Comparison of ENCODE assay signal across 10 mouse cellular contexts in genomic region chr6:35353846-35354621, GRCm38 (mm10). TPM values are rescaled to one million over a fixed set of nuclear protein-coding genes. Genes with fewer than 3 reads are reported as not detected.
DNase-seq lines count a peak whose midpoint lies in the region; ATAC-seq lines count a peak whose summit lies in the region.
"Had no signal": no experiment of that assay in that cellular context is flagged by ENCODE, and none has a peak within 500 bp of the region (broad histone marks: within the 10 kb centered on the region; RNA-seq: fewer than 3 reads in every experiment).

No protein-coding gene starts in this region.

- DNase-seq in liver, embryonic 11.5 days (ENCODE audit: low spot score) = no peak
- DNase-seq in liver = no peak
- DNase-seq in embryonic facial prominence, embryonic 10.5 days (ENCODE audit: low spot score) = peak; percentile 60
- DNase-seq in neural tube, embryonic 11.5 days (ENCODE audit: low spot score) = peak; percentile 43
- no peak for DNase-seq in ovary, postnatal 36 days (ENCODE audit: low spot score)
- DNase-seq in cerebellum, postnatal 4 days (ENCODE audit: low spot score in 2 of 2) = no peak
- no peak for DNase-seq in natural killer cell, adult 2 months (ENCODE audit: low spot score in 2 of 2)
- DNase-seq: cerebellum, adult 11-12 months; kidney, adult 11 months had no signal

- peak; percentile 29; the same call in 1 of the 2 replicates for ATAC-seq in liver, embryonic 11.5 days (replicated peaks; ENCODE audit: low FRiP score)
- no peak for ATAC-seq in hindbrain, embryonic 16.5 days
- ATAC-seq in neural tube, embryonic 11.5 days (ENCODE audit: insufficient read depth, low FRiP score, low TSS enrichment) = peak; percentile 39; the same call in 1 of the 2 replicates

- no peaks in the 10 kb centered on the region for H3K36me3 ChIP-seq in liver, embryonic 11.5 days (ENCODE audit: control insufficient read depth, insufficient read depth, low read length)
- H3K36me3 ChIP-seq in embryonic facial prominence, embryonic 10.5 days (replicated peaks) = no peaks in the 10 kb centered on the region
- no peaks in the 10 kb centered on the region for H3K36me3 ChIP-seq in hindbrain, embryonic 16.5 days (ENCODE audit: control insufficient read depth, insufficient read depth, low read length)
- H3K36me3 ChIP-seq in neural tube, embryonic 11.5 days (ENCODE audit: control insufficient read depth, insufficient read depth, low read length) = no peaks in the 10 kb centered on the region

- 39% methylated on average over 16 of the region's 18 CpGs for WGBS in liver, embryonic 11.5 days
- WGBS in embryonic facial prominence, embryonic 10.5 days = 8% methylated on average over 18 of the region's 18 CpGs
- WGBS in hindbrain, embryonic 16.5 days = 7% methylated on average over 18 of the region's 18 CpGs
- 5% methylated on average over 18 of the region's 18 CpGs for WGBS in neural tube, embryonic 11.5 days

- H3K4me1 ChIP-seq in liver, embryonic 11.5 days (replicated peaks; ENCODE audit: control insufficient read depth, insufficient read depth, low read length) = peaks cover 4% of the 10 kb centered on the region; the same call in 1 of the 2 replicates
- H3K4me1 ChIP-seq in embryonic facial prominence, embryonic 10.5 days = peaks cover 34% of the 10 kb centered on the region
- peaks cover 4% of the 10 kb centered on the region for H3K4me1 ChIP-seq in hindbrain, embryonic 16.5 days (ENCODE audit: control insufficient read depth, insufficient read depth, low read depth, low read length)
- peaks cover 13% of the 10 kb centered on the region for H3K4me1 ChIP-seq in neural tube, embryonic 11.5 days (ENCODE audit: control insufficient read depth, insufficient read depth, low read length)

- no peak overlapping the region for H3K4me3 ChIP-seq in liver, embryonic 11.5 days (ENCODE audit: low read depth, low read length)
- H3K4me3 ChIP-seq in embryonic facial prominence, embryonic 10.5 days = peak overlapping the region; percentile 43
- no peak overlapping the region for H3K4me3 ChIP-seq in hindbrain, embryonic 16.5 days (ENCODE audit: low read length)
- no peak overlapping the region for H3K4me3 ChIP-seq in neural tube, embryonic 11.5 days (ENCODE audit: low read depth, low read length)

- H3K27ac ChIP-seq in liver, embryonic 11.5 days (ENCODE audit: low read depth, low read length) = no peak overlapping the region
- H3K27ac ChIP-seq in embryonic facial prominence, embryonic 10.5 days (replicated peaks) = peak overlapping the region; percentile 78
- no peak overlapping the region for H3K27ac ChIP-seq in hindbrain, embryonic 16.5 days (ENCODE audit: low read depth, low read length)
- no peak overlapping the region for H3K27ac ChIP-seq in neural tube, embryonic 11.5 days (ENCODE audit: low read depth, low read length)

- no peaks in the 10 kb centered on the region for H3K9me3 ChIP-seq in liver, embryonic 11.5 days (ENCODE audit: control insufficient read depth, low read length)
- H3K9me3 ChIP-seq in embryonic facial prominence, embryonic 10.5 days = no peaks in the 10 kb centered on the region
- H3K9me3 ChIP-seq in hindbrain, embryonic 16.5 days (ENCODE audit: control insufficient read depth, low read length) = no peaks in the 10 kb centered on the region
- H3K9me3 ChIP-seq in neural tube, embryonic 11.5 days (ENCODE audit: control insufficient read depth, low read length) = no peaks in the 10 kb centered on the region

- no peaks in the 10 kb centered on the region for H3K27me3 ChIP-seq in liver, embryonic 11.5 days (replicated peaks; ENCODE audit: control insufficient read depth, insufficient read depth, low read length)
- H3K27me3 ChIP-seq in embryonic facial prominence, embryonic 10.5 days (replicated peaks; ENCODE audit: low read depth, poor library complexity, severe bottlenecking) = peaks cover 10% of the 10 kb centered on the region
- H3K27me3 ChIP-seq in hindbrain, embryonic 16.5 days (replicated peaks; ENCODE audit: control insufficient read depth, insufficient read depth, low read length) = no peaks in the 10 kb centered on the region
- no peaks in the 10 kb centered on the region for H3K27me3 ChIP-seq in neural tube, embryonic 11.5 days (ENCODE audit: control insufficient read depth, insufficient read depth, low read length)

- peak overlapping the region; percentile 44 for H3K4me2 ChIP-seq in liver, embryonic 11.5 days
- peak overlapping the region; percentile 4; the same call in 1 of the 2 replicates for H3K4me2 ChIP-seq in hindbrain, embryonic 16.5 days (ENCODE audit: low read length)
- peak overlapping the region; percentile 31 for H3K4me2 ChIP-seq in neural tube, embryonic 11.5 days (ENCODE audit: low read depth)

- H3K9ac ChIP-seq in liver, embryonic 11.5 days (ENCODE audit: low read depth, low read length) = no peak overlapping the region
- no peak overlapping the region for H3K9ac ChIP-seq in hindbrain, embryonic 16.5 days (ENCODE audit: low read depth, low read length)
- no peak overlapping the region; the same call in 1 of the 2 replicates for H3K9ac ChIP-seq in neural tube, embryonic 11.5 days (ENCODE audit: low read length)

RNA-seq across cellular contexts. Expression of gene Fam180a, which starts 28.1 kb away (rescaled TPM):
- polyA plus RNA-seq in liver, embryonic 11.5 days (2014; fragmentation: Nextera tagmentation; extraction: Ambion mirVana) = not detected in 2 replicates
- not detected in 2 replicates for polyA plus RNA-seq in embryonic facial prominence, embryonic 10.5 days (2016; fragmentation: Nextera tagmentation; extraction: Ambion mirVana)
- 2.3 and 2.4 TPM in 2 replicates for polyA plus RNA-seq in hindbrain, embryonic 16.5 days (2015; fragmentation: Nextera tagmentation; extraction: Ambion mirVana)
- polyA plus RNA-seq in neural tube, embryonic 11.5 days (2014; fragmentation: Nextera tagmentation; extraction: Ambion mirVana) = not detected in 2 replicates

RNA-seq across cellular contexts. Expression of gene Slc13a4, which starts 46.1 kb away (rescaled TPM):
- polyA plus RNA-seq in liver, embryonic 11.5 days (2014; fragmentation: Nextera tagmentation; extraction: Ambion mirVana) = 0.15 and 0.31 TPM in 2 replicates
- 0.50 and 0.57 TPM in 2 replicates for polyA plus RNA-seq in embryonic facial prominence, embryonic 10.5 days (2016; fragmentation: Nextera tagmentation; extraction: Ambion mirVana)
- polyA plus RNA-seq in hindbrain, embryonic 16.5 days (2015; fragmentation: Nextera tagmentation; extraction: Ambion mirVana) = 11.0 and 11.2 TPM in 2 replicates
- polyA plus RNA-seq in neural tube, embryonic 11.5 days (2014; fragmentation: Nextera tagmentation; extraction: Ambion mirVana) = 0.15 TPM in 1 of 2 replicates, not detected in the other

Comparison
In these comparisons a context has a peak if more than half of its experiments do, and no peak if none do; other contexts are left out.
1. DNase-seq: peak in embryonic facial prominence, embryonic 10.5 days (single experiment) and neural tube, embryonic 11.5 days (single experiment); none in liver, embryonic 11.5 days (single experiment), liver (single experiment), ovary, postnatal 36 days (single experiment), cerebellum, postnatal 4 days (0 of 2) and natural killer cell, adult 2 months (0 of 2).
2. Peak in every context shown above with its lines, with median percentiles within 50 percentile points of each other: H3K4me2 ChIP-seq.